ENCODE assay signal across 26 mouse cellular contexts in genomic region chr2:73396828-73397325, GRCm38 (mm10). TPM values are rescaled to one million over a fixed set of nuclear protein-coding genes. Genes with fewer than 3 reads are reported as not detected.
DNase-seq lines count a peak whose midpoint lies in the region; ATAC-seq lines count a peak whose summit lies in the region.
"Had no signal": no experiment of that assay in that cellular context is flagged by ENCODE, and none has a peak within 500 bp of the region (broad histone marks: within the 10 kb centered on the region; RNA-seq: fewer than 3 reads in every experiment).

No protein-coding gene starts in this region.

- no peak overlapping the region for H3K27ac ChIP-seq in heart, embryonic 10.5 days
- H3K27ac ChIP-seq: forebrain, embryonic 12.5 days; hindbrain, embryonic 12.5 days; kidney, embryonic 15.5 days; limb, embryonic 10.5 days; liver, embryonic 15.5 days; midbrain, embryonic 10.5 days; neural tube, embryonic 15.5 days had no signal

- WGBS in heart, embryonic 10.5 days, result 86% methylated on average over 3 of the region's 3 CpGs

- peak; percentile 22 for DNase-seq in heart, embryonic 10.5 days (ENCODE audit: low spot score)
- no peak for DNase-seq in heart, adult 18-20 months
- DNase-seq in 3134 (ENCODE audit: extremely low read depth, insufficient read length, low spot score), result peak; percentile 8
- DNase-seq in NIH3T3 (ENCODE audit: low read depth), result peak; percentile 42
- no peak for DNase-seq in cerebellum, postnatal 25 days
- DNase-seq in right cerebral cortex, adult 18-20 months, result no peak
- DNase-seq in layer of hippocampus, postnatal 25 days (ENCODE audit: extremely low spot score in 1 of 2, low spot score in 1 of 2), result no peak
- DNase-seq: adrenal gland, postnatal 14 days; B cell, adult 2 months; cerebellum, adult 9-11 months; gastrocnemius, postnatal 36 days; heart, postnatal 14 days; kidney, postnatal 4 days; liver; thymus, postnatal 4 days had no signal

- H3K4me3 ChIP-seq in heart, embryonic 10.5 days, result no peak overlapping the region
- H3K4me3 ChIP-seq: forebrain, embryonic 12.5 days; heart, embryonic 12.5 days; hindbrain, embryonic 12.5 days; kidney, embryonic 15.5 days; limb, embryonic 10.5 days; liver, embryonic 15.5 days; midbrain, embryonic 10.5 days; neural tube, embryonic 15.5 days had no signal

- no peaks in the 10 kb centered on the region for H3K36me3 ChIP-seq in heart, embryonic 10.5 days
- H3K36me3 ChIP-seq: forebrain, embryonic 12.5 days; heart, embryonic 12.5 days; hindbrain, embryonic 12.5 days; kidney, embryonic 15.5 days; limb, embryonic 10.5 days; liver, embryonic 15.5 days; midbrain, embryonic 10.5 days; neural tube, embryonic 15.5 days had no signal

- no peaks in the 10 kb centered on the region for H3K4me1 ChIP-seq in heart, embryonic 10.5 days
- H3K4me1 ChIP-seq: forebrain, embryonic 12.5 days; heart, embryonic 12.5 days; kidney, embryonic 15.5 days; liver, embryonic 15.5 days; midbrain, embryonic 10.5 days; neural tube, embryonic 15.5 days had no signal

- H3K9me3 ChIP-seq in heart, embryonic 10.5 days, result no peaks in the 10 kb centered on the region
- H3K9me3 ChIP-seq: forebrain, embryonic 12.5 days; heart, embryonic 12.5 days; hindbrain, embryonic 12.5 days; kidney, embryonic 15.5 days; limb, embryonic 10.5 days; liver, embryonic 15.5 days; neural tube, embryonic 15.5 days had no signal

- H3K27me3 ChIP-seq in heart, embryonic 10.5 days (ENCODE audit: insufficient read depth, poor library complexity, severe bottlenecking), result no peaks in the 10 kb centered on the region
- H3K27me3 ChIP-seq: forebrain, embryonic 12.5 days; heart, embryonic 12.5 days; hindbrain, embryonic 12.5 days; kidney, embryonic 15.5 days; neural tube, embryonic 15.5 days had no signal

- peak; percentile 90 for ATAC-seq in granulocyte monocyte progenitor cell, adult 5-6 weeks (replicated peaks; ENCODE audit: poor library complexity, severe bottlenecking)
- ATAC-seq: intestine, postnatal 0 days; midbrain, embryonic 16.5 days had no signal

RNA-seq across cellular contexts. Expression of gene Gpr155, which starts 10.5 kb away (rescaled TPM):
- polyA plus RNA-seq in heart, embryonic 10.5 days (2016; fragmentation: Nextera tagmentation; extraction: Ambion mirVana), result 3.5 and 4.7 TPM in 2 replicates
- 10 to 100 TPM; 10.3 to 13.4 TPM for total RNA-seq in heart, adult 18-20 months (2021)
- total RNA-seq in granulocyte monocyte progenitor cell, adult 5-6 weeks (2014; fragmentation: Nextera tagmentation), result not detected in 2 replicates
- total RNA-seq in granulocyte monocyte progenitor cell, adult 5-6 weeks (2017), result not detected in 2 replicates
- total RNA-seq in layer of hippocampus, postnatal 25 days (2021), result 10 to 100 TPM; 54.9 to 62.0 TPM

Comparison
In these comparisons a context has a peak if more than half of its experiments do, and no peak if none do; other contexts are left out.
1. DNase-seq: peak in heart, embryonic 10.5 days (single experiment), 3134 (single experiment) and NIH3T3 (single experiment); none in heart, adult 18-20 months (0 of 2), cerebellum, postnatal 25 days (0 of 2), right cerebral cortex, adult 18-20 months (single experiment) and layer of hippocampus, postnatal 25 days (0 of 2).
2. RNA of gene Gpr155, which starts 10.5 kb away (total RNA-seq): 54.9 to 62.0 TPM in layer of hippocampus, postnatal 25 days and 10.3 to 13.4 TPM in heart, adult 18-20 months; not detected in granulocyte monocyte progenitor cell, adult 5-6 weeks; every median in the first group is over 10 times any median in the second.